Mouse (Mus musculus): ENCODE results near the gene Insl3.
"Not testable (repeated sequence)": the region's sequence is repeated elsewhere in the genome, so short reads cannot be mapped to it uniquely, and the experiment has no call there.

Insl3 gene

GRCm38 (mm10) chr8:71709800-71710446, 20.9 kb downstream of the Insl3 start:
- peak; percentile 72 for DNase-seq (ENCODE audit: low spot score)

GRCm38 (mm10) chr8:71711574-71711973, 22.6 kb downstream of the Insl3 start:
- DNase-seq (ENCODE audit: low spot score): no peak

- DNase-seq (ENCODE audit: low spot score): no peak
Measured at GRCm38 (mm10) chr8:71715531-71715930, 26.5 kb downstream of the Insl3 start.

- DNase-seq (ENCODE audit: low spot score): no peak
Measured at GRCm38 (mm10) chr8:71716561-71717053, 27.6 kb downstream of the Insl3 start.

GRCm38 (mm10) chr8:71717096-71717495, 28.1 kb downstream of the Insl3 start:
- DNase-seq (ENCODE audit: low spot score): no peak

- no peak for DNase-seq (ENCODE audit: low spot score)
Measured at GRCm38 (mm10) chr8:71718252-71718651, 29.2 kb downstream of the Insl3 start.

- peak; percentile 65 for DNase-seq (ENCODE audit: low spot score)
Measured at GRCm38 (mm10) chr8:71719218-71719617, 30.2 kb downstream of the Insl3 start.

- no peak for DNase-seq (ENCODE audit: low spot score)
Measured at GRCm38 (mm10) chr8:71719928-71720457, 31.0 kb downstream of the Insl3 start.

- peak; percentile 77 for DNase-seq (ENCODE audit: low spot score)
Measured at GRCm38 (mm10) chr8:71723047-71723551, 34.1 kb downstream of the Insl3 start.

GRCm38 (mm10) chr8:71724389-71724788, 35.4 kb downstream of the Insl3 start:
- no peak for DNase-seq (ENCODE audit: low spot score)

GRCm38 (mm10) chr8:71725122-71725924, 36.3 kb downstream of the Insl3 start, which contains the start of gene Fcho1:
Fcho1 (minus strand) TSS chr8:71725716.
- peak; percentile 87 for DNase-seq (ENCODE audit: low spot score)

GRCm38 (mm10) chr8:71728240-71728785, 39.3 kb downstream of the Insl3 start:
- no peak for DNase-seq (ENCODE audit: low spot score)

GRCm38 (mm10) chr8:71728826-71729620, 40.0 kb downstream of the Insl3 start:
- DNase-seq (ENCODE audit: low spot score): no peak

- DNase-seq (ENCODE audit: low spot score): peak; percentile 55
Measured at GRCm38 (mm10) chr8:71731652-71732230, 42.7 kb downstream of the Insl3 start.

- DNase-seq (ENCODE audit: low spot score): not testable (repeated sequence)
Measured at GRCm38 (mm10) chr8:71738316-71738715, 49.3 kb downstream of the Insl3 start.

Data from spleen, adult 12 weeks (tissue).